Mouse (Mus musculus) thymus, adult 2 months (tissue): ENCODE results near the gene Mettl3.

Source experiments
- CTCF ChIP-seq: fragments of 200-500 bp; IDR thresholded peaks from 2 replicates; pipeline ENCODE4 v1.5.1; 2012; ENCODE audit warnings: mild to moderate bottlenecking, control low read depth, low read length, moderate library complexity, borderline replicate concordance; ENCODE audit not compliant: control insufficient read depth, poor library complexity, insufficient read depth; ENCODE audit errors: extremely low read depth
- POLR2A ChIP-seq: fragments of 200-500 bp; IDR thresholded peaks from 2 replicates; pipeline ENCODE4 v1.6.1; 2012; ENCODE audit warnings: mild to moderate bottlenecking, low read length, control low read depth, moderate library complexity; ENCODE audit not compliant: control insufficient read depth, poor library complexity, insufficient read depth; ENCODE audit errors: extremely low read depth

DNA sequence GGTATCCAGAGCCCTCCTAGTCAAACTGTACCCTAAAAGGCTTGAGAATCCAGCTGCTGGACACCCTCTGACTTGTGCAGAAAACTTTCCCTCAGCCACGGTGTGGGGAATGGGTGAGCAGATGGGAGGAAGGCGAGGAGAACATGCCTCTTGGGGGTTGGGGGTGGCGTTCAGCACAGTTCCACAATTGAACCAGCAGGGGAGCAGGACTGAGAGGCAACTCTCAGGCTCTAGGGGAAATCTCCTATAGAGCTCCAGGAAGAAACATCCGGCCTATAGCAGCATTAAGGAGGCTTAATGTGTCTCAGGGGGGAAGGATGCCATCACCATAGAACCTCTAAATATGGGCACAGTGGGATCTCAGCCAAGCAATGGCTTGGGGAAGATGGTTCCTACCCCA is 21.0 kb upstream of the Mettl3 start:
- no peak for TF ChIP-seq CTCF
- no peak for TF ChIP-seq POLR2A
